Mouse (Mus musculus) kidney, adult 2 months (tissue): Measurements from ENCODE around the gene H2-DMb1. TPM values are rescaled to one million over a fixed set of nuclear protein-coding genes. Genes with fewer than 3 reads are reported as not detected.

Source experiments
- DNase-seq: peaks from one replicate; pipeline ENCODE4 v3.0.0; 2021
- H3K27ac ChIP-seq: fragments of 200-500 bp; 2 replicates; pipeline ENCODE4 v1.5.1; 2012; ENCODE audit warnings: low read depth, low read length, control low read depth, inconsistent platforms; ENCODE audit not compliant: insufficient read depth
- H3K27me3 ChIP-seq: fragments of 200-500 bp; replicated peaks from 2 replicates; pipeline ENCODE4 v1.6.1; 2012; ENCODE audit warnings: mild to moderate bottlenecking, moderate library complexity, low read length, inconsistent platforms; ENCODE audit not compliant: control insufficient read depth, insufficient read depth
- H3K36me3 ChIP-seq: fragments of 200-500 bp; 2 replicates; pipeline ENCODE4 v1.6.1; 2012; ENCODE audit warnings: mild to moderate bottlenecking, moderate library complexity, low read length, inconsistent platforms; ENCODE audit not compliant: control insufficient read depth, insufficient read depth
- H3K4me1 ChIP-seq: fragments of 200-500 bp; 2 replicates; pipeline ENCODE4 v1.6.1; 2011; ENCODE audit warnings: low read length; ENCODE audit not compliant: control insufficient read depth, insufficient read depth
- H3K4me3 ChIP-seq: fragments of 200-500 bp; 2 replicates; pipeline ENCODE4 v1.5.1; 2011; ENCODE audit warnings: mild to moderate bottlenecking, low read depth, low read length, control low read depth; ENCODE audit not compliant: insufficient read depth
- CTCF ChIP-seq: fragments of 200-500 bp; conservative IDR thresholded peaks from 2 replicates; pipeline ENCODE4 v1.5.1; 2011; ENCODE audit warnings: low read depth, mild to moderate bottlenecking, control low read depth, low read length, moderate library complexity, mixed read lengths; ENCODE audit not compliant: insufficient read depth, insufficient read length
- POLR2A ChIP-seq: fragments of 200-500 bp; IDR thresholded peaks from one replicate; pipeline ENCODE4 v1.6.1; 2011; ENCODE audit warnings: low read depth, low read length, control low read depth
- WGBS: fragments of 180-500 bp; shearing (Covaris S2); methylation state at CpG from one replicate; pipeline ENCODE4 v1.1.7; 2018; 5-methylcytosine and 5-hydroxymethylcytosine counted together
- polyA plus RNA-seq: library from polyadenylated mRNA; depleted of rRNA; stranded (reverse); fragments of >200 nt; gene quantifications from 2 replicates; pipeline ENCODE4 v1.2.3, GENCODE M21; 2012

The H2-DMb1 gene
- polyA plus RNA-seq, 1 experiment, result 72.3 TPM

DNA sequence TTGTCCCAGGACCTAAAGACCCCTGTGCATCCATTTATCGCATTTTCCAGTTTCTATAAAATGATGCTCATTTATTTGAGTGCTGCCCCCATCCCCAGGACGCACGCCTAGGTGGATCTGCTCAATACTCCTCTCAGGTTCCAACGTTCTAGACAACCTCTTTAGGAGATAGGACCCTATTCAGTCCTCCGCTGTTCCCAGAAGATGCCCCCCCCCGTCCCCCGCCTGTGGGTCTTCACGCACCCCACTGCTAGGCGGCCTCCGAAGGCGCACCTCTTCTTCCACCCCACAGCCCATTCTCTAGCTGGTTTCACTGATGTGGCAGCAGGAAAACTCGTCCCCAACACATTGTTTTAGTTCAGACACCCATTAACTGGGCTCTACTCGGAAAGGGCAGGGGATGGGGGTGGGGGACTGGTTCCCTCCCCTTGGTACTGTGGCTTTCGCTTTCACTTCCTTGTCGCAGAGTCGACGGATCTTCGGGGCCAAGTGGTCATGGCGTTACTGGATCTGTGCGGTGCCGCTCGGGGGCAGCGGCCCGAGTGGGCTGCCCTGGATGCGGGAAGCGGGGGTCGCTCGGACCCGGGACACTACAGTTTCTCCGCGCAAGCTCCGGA is 45.1 kb downstream of the H2-DMb1 start:
- H3K4me3 ChIP-seq, result peak overlapping the region; percentile 67
- H3K4me1 ChIP-seq, result no peaks in the 10 kb centered on the region
- no peaks in the 10 kb centered on the region for H3K36me3 ChIP-seq
- no peaks in the 10 kb centered on the region for H3K27me3 ChIP-seq
- peak overlapping the region; percentile 26 for H3K27ac ChIP-seq
- TF ChIP-seq POLR2A (no peak), CTCF (no peak)
- DNase-seq, result peak; percentile 76
- WGBS, result under 1% methylated on average over 32 of the region's 32 CpGs

DNA sequence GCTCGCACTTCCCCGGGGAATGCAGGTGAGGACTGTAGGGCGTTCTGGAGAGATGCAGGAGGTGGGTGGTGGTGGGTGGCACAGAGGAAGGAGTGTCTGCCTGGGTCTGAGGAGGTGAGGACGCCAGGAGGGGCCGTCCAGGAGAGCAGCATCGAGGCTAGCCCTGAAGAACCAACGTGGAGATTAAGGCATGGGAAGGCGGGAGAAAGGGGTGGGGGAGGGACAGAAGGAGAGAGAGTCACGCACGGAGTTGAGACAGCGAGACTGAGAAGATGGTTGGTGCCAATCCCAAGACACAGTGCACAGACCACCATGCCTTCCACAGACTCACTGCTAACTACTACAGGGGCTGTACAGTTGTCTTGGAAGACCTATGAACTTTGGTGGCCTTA is 45.6 kb downstream of the H2-DMb1 start:
- peak overlapping the region; percentile 26; the same call in 1 of the 2 replicates for H3K27ac ChIP-seq

GRCm38 (mm10) chr17:34199050-34199619 is 46.3 kb downstream of the H2-DMb1 start:
- H3K27ac ChIP-seq, result no peak overlapping the region
- no peaks in the 10 kb centered on the region for H3K27me3 ChIP-seq
- DNase-seq, result no peak
- H3K4me3 ChIP-seq, result peak overlapping the region; percentile 67
- H3K36me3 ChIP-seq, result no peaks in the 10 kb centered on the region
- 75% methylated on average over 12 of the region's 12 CpGs for WGBS
- H3K4me1 ChIP-seq, result peaks cover 3% of the 10 kb centered on the region; the same call in 1 of the 2 replicates
- TF ChIP-seq POLR2A (no peak), CTCF (no peak)

More for the DNA sequence above, 45.6 kb downstream of the H2-DMb1 start:
- Histone ChIP-seq H3K36me3 (no peaks in the 10 kb centered on the region), H3K4me3 (peak overlapping the region; percentile 67), H3K4me1 (no peaks in the 10 kb centered on the region), H3K27me3 (no peaks in the 10 kb centered on the region)
- no peak for DNase-seq
- TF ChIP-seq CTCF, result no peak
- no peak for TF ChIP-seq POLR2A
- 18% methylated on average over 11 of the region's 11 CpGs for WGBS

DNA sequence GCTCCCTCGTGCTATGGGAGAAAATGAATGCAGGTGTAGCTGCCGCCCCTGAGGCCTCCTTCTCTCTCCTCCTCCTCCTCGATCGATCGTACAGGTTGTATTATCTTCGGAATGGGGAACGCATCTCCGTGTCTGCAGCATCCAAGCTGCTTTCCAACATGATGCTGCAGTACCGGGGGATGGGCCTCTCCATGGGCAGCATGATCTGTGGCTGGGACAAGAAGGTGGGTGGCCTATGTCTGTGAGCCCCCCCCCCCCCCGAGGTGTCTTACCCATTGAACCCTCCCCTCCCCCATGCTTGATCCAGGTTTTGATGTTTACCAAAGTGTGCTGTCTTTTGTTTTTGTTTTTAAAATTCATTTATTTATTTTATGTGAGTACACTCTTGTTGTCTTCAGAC is 47.2 kb downstream of the H2-DMb1 start:
- 89% methylated on average over 10 of the region's 10 CpGs for WGBS
- Histone ChIP-seq H3K36me3 (no peaks in the 10 kb centered on the region), H3K4me3 (no peak overlapping the region), H3K27ac (no peak overlapping the region), H3K27me3 (no peaks in the 10 kb centered on the region), H3K4me1 (peaks cover 3% of the 10 kb centered on the region; the same call in 1 of the 2 replicates)
- no peak for DNase-seq
- no peak for TF ChIP-seq CTCF
- TF ChIP-seq POLR2A, result no peak

GRCm38 (mm10) chr17:34200772-34201505 is 48.1 kb downstream of the H2-DMb1 start:
- TF ChIP-seq POLR2A (no peak), CTCF (no peak)
- 90% methylated on average over 16 of the region's 16 CpGs for WGBS
- no peak for DNase-seq
- peaks cover 6% of the 10 kb centered on the region; the same call in 1 of the 2 replicates for H3K4me1 ChIP-seq
- no peak overlapping the region for H3K4me3 ChIP-seq
- no peaks in the 10 kb centered on the region for H3K27me3 ChIP-seq
- H3K36me3 ChIP-seq, result no peaks in the 10 kb centered on the region
- H3K27ac ChIP-seq, result no peak overlapping the region

GRCm38 (mm10) chr17:34201506-34202055 is 48.7 kb downstream of the H2-DMb1 start:
- no peak for DNase-seq
- no peaks in the 10 kb centered on the region for H3K27me3 ChIP-seq
- H3K27ac ChIP-seq, result no peak overlapping the region
- 84% methylated on average over 7 of the region's 7 CpGs for WGBS
- H3K36me3 ChIP-seq, result no peaks in the 10 kb centered on the region
- peaks cover 6% of the 10 kb centered on the region; the same call in 1 of the 2 replicates for H3K4me1 ChIP-seq
- H3K4me3 ChIP-seq, result no peak overlapping the region
- TF ChIP-seq POLR2A (no peak), CTCF (no peak)
